Mouse (Mus musculus): ENCODE data around the gene Castor2.
A peak's percentile ranks its signal among the peaks of the same experiment; 100 is the strongest.

Castor2 gene

GRCm38 (mm10) chr5:134164688-134165087 is 65.2 kb downstream of the Castor2 start:
- DNase-seq (ENCODE audit: low spot score in 2 of 2): no peak

- no peak for DNase-seq (ENCODE audit: low spot score in 2 of 2)
These were observed 67.1 kb downstream of the Castor2 start for GRCm38 (mm10) chr5:134166642-134167041.

DNA sequence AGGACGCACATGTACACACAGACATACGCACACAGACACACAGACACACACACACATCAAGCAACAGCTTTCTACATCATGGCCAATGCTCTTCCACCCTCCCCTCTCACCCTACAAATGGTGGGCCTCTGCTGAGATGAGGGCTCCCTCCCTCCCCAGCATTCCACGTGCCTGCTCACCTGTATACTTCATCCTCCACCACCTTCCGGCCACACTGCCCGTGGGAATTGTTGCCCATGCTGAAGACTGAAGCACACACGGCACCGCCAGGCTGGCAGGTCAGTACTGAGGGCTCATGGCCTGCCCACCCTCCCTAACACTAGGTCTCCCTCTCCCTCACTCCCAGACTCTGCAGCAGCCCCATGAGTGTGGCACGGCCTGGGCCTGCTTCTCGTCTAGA is 68.5 kb downstream of the Castor2 start:
- no peak for DNase-seq (ENCODE audit: low spot score in 2 of 2)

- no peak for DNase-seq (ENCODE audit: low spot score in 2 of 2)
These were observed 69.7 kb downstream of the Castor2 start for GRCm38 (mm10) chr5:134169231-134169630.

- DNase-seq (ENCODE audit: low spot score in 2 of 2): no peak
These were observed 70.7 kb downstream of the Castor2 start for GRCm38 (mm10) chr5:134170167-134170566.

GRCm38 (mm10) chr5:134173206-134173605 is 73.7 kb downstream of the Castor2 start:
- peak in 1 of 2 experiments; percentile 57 for DNase-seq (ENCODE audit: low spot score in 2 of 2)

DNA sequence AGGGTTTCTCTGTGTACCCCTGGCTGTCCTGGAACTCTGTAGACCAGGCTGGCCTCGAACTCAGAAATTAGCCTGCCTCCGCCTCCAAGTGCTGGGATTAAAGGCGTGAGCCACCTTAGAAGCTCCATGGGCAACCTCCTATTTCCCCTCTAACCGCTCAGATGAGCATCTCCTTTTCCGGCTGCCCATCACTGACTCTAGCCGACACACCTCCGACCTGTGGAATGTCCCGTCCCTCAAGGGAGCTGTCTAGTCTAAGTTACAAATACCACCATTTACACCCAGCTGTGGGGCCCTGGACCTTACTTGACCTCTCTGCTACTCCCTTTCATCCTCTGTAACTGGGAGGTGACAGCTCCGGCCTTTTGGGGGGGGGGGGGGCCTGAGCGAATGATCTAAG is 76.2 kb downstream of the Castor2 start:
- no peak for DNase-seq (ENCODE audit: low spot score in 2 of 2)

DNA sequence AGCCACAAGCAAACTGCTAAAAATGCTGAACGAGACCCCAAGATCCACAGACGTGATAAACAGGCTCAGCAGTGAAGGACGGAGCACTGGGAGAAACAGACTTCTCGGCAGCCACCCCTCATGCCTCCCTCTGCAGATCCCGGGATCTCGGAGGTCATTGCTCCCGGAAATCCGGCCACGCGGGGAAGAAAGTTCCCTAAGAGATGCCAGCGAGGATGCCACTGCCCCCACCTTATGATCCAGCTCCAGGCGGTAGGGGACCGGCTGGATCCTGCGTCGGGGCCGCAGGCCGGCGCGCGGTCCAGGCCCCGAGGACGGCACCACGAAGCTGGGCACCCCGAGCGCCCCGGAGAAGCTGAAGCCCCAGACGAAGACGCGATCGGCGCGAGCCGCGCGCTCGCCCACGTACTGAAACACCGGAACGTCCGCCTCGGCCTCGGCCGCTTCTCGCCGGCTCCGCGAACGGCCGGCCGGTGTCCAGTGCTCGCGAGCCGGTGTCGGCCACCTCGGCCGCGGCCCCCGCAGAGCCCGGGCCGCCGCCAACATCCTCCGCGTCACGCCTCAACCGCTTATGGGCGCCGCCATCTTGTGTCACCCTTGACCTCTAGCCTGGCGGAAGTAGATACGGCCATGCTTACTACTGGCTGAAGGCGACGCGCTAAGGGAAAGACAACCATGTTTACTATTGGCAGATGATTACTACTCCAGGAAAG is 76.8 kb downstream of the Castor2 start, which contains the start of gene Rcc1l:
Gene Rcc1l (minus strand): TSS at position 606 of the 713 bp plus-strand sequence.
- DNase-seq (ENCODE audit: low spot score in 2 of 2): peak; percentile 70 to 77

- DNase-seq (ENCODE audit: low spot score in 2 of 2): no peak
These were observed 79.0 kb downstream of the Castor2 start for GRCm38 (mm10) chr5:134178536-134178935.

DNA sequence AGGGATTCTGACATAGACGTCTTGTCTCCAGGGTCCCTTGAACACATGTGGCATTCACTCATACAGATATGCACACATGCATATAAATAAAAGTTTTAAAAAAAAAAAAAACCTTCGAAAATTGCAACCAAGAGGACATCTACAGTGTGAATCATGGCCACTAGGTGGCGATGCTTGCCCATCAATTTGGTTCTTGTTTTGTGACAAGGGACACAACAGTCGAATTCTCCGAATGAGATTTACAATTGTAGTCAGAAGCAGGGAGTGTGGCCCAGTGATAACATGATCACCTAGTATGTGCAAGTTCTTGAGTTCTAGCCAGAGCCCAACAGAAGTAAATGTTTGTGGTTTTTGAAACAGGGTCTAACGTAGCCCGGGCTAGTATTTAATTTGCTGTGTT is 80.4 kb downstream of the Castor2 start:
- peak; percentile 78 to 86 for DNase-seq (ENCODE audit: low spot score in 2 of 2)

GRCm38 (mm10) chr5:134182172-134182571 is 82.7 kb downstream of the Castor2 start:
- no peak for DNase-seq (ENCODE audit: low spot score in 2 of 2)

GRCm38 (mm10) chr5:134182735-134183134 is 83.2 kb downstream of the Castor2 start:
- DNase-seq (ENCODE audit: low spot score in 2 of 2): no peak

DNA sequence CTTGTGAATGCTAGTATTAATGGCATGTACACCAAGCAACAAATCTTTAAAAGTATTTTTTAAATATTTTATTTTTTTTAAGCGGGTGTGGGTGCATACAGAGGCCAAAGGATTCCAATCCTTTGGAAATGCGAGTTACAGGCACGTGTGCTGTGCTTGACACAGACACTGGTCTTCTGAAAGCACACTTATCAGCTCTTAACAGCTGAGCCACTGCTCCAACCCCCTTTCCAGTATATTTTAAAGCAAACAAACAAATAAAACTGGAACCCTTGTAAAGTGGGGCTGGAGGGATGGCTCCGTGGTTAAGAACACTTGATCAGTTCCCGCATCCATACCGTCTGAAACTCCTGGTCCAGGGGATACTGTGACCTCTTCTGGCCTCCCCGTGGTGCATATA is 83.7 kb downstream of the Castor2 start:
- no peak for DNase-seq (ENCODE audit: low spot score in 2 of 2)

DNA sequence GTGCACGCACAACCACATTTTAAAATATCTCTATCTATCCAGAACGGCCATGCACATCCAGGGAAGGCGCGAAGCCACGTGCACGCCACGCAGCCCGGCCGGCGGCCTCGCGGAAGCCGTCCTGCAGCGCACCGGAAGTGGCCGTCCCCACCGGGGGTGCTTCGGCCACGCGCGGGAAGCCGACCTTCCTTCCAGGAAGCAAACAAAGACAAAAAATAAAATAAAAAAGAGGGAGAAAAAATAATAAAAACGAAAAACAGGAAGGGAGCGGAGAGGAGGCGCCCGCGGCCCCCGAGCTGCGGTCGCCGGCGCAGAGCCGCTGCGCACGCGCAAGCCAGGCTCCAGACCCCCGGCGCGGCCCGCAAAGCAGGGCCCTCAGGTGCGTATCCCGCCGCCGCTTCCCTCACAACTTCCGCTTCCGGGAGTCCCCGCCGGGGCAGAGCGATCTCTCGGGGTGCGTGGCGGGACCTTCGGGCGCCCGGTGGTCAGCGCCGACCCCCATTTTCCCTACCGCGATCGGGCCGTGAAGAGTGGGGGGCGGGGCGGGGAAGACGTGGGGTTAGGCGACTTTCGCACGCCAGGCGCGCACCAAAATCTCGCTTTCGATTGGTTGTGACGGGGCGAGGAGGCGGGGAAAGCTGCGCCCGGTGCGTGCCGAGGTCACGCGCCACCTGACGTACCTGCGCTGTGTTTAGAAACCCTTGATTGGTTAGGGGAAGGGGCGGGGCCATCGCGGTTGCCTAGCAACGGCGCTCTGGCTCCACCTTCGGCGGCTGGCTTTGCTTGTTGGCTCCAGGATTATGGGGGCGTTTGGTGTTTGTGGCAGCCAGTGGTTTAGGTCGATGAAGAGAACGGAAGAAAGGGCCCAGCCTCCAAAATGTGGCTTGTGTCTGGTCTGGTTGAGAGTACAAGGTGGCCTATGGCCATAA is 84.6 kb downstream of the Castor2 start, which contains the start of gene Gtf2ird2:
Gene Gtf2ird2 (plus strand): TSS at position 140 of the 929 bp plus-strand sequence.
- DNase-seq (ENCODE audit: low spot score in 2 of 2): peak; percentile 99 to 100

DNA sequence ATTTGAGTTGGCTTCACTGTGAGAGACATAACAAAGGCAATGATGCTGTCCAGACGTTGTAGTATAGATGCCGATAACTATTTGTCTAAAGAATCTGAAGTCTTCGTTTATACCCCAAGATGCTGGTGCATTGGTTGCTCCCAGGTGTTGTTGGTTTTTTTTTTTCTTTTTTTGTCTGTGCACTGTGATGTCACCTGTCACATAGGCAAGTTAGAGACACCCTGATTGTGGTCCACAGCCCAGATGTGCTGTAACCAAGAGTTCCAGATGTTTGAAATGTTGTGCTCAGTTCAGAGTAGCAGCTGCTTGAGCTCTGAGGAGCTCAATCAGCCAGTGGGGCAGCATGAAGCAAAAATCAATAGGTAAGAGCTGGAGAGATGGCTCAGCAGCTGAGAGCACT is 86.5 kb downstream of the Castor2 start:
- DNase-seq (ENCODE audit: low spot score in 2 of 2): no peak

- peak; percentile 51 to 70 for DNase-seq (ENCODE audit: low spot score in 2 of 2)
These were observed 87.6 kb downstream of the Castor2 start for GRCm38 (mm10) chr5:134186961-134187731.

DNA sequence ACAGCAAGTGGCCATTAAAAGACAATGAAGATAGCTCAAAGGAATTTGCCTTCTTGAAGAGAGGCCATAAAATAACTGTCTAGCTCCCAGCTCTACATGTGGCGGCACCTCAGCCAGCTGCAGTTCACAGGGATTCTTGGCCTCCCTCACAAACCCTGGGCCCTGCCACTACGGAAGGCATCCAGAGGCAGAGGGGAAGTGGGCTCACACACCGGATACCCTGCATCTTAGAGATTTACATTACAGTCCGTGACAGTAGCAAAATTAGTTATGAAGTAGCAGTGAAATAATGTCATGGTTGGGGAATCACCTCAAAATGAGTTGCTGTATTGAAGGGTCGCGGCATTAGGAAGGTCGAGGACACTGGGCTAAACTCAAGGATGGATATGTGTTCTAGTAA is 89.1 kb downstream of the Castor2 start:
- peak in 1 of 2 experiments; percentile 34 for DNase-seq (ENCODE audit: low spot score in 2 of 2)

GRCm38 (mm10) chr5:134193664-134194063 is 94.2 kb downstream of the Castor2 start:
- DNase-seq (ENCODE audit: low spot score in 2 of 2): no peak
